Mouse (Mus musculus): ENCODE data around the gene Lin7b. TPM values are rescaled to one million over a fixed set of nuclear protein-coding genes. Genes with fewer than 3 reads are reported as not detected.

The Lin7b gene
- polyA plus RNA-seq, 1 experiment from 2014 or later = 3.0 TPM

DNA sequence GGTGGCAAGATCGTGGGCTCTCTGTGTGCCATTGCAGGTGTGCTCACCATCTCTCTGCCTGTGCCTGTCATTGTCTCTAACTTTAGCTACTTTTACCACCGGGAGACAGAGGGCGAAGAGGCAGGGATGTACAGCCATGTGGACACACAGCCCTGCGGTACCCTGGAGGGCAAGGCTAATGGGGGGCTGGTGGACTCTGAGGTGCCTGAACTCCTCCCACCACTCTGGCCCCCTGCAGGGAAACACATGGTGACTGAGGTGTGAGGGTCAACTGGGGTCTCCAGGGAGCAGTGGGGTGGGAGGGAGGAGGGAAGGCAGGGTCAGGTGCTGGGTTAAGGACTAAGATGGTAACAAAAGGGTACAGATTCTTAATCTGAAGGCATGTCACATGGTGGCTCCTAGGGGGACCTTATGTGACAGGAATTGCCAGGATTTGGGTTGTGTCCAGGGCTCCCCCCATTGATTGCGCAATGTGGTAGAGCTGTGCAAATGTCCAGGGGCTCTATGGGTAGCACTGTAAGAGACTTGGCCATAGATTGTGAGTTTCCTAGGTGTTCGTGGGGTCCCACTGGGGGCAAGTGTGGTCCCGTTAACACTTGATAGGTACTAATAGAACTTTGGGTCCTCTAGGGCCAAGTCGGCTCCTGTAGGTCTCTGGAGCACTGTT, 39.2 kb upstream of the Lin7b start:
- no peak overlapping the region for H3K27ac ChIP-seq (ENCODE audit: low read depth)
- no peak overlapping the region for H3K4me2 ChIP-seq (ENCODE audit: low read length)
- peaks cover 11% of the 10 kb centered on the region; the same call in 1 of the 2 replicates for H3K4me1 ChIP-seq (replicated peaks; ENCODE audit: control insufficient read depth, insufficient read depth, low read length)
- ATAC-seq (replicated peaks; ENCODE audit: low FRiP score, low TSS enrichment, low read depth) (no peak), DNase-seq (ENCODE audit: low spot score) (no peak)
- no peaks in the 10 kb centered on the region for H3K36me3 ChIP-seq (ENCODE audit: control insufficient read depth, insufficient read depth, low read length)
- peaks cover 85% of the 10 kb centered on the region for H3K27me3 ChIP-seq (replicated peaks; ENCODE audit: control insufficient read depth, insufficient read depth, low read length)
- no peaks in the 10 kb centered on the region for H3K9me3 ChIP-seq (ENCODE audit: control insufficient read depth, low read length)
- WGBS = 85% methylated on average over 8 of the region's 8 CpGs
- no peak overlapping the region for H3K9ac ChIP-seq (ENCODE audit: low read length)
- no peak overlapping the region for H3K4me3 ChIP-seq (ENCODE audit: low read depth, low read length)

DNA sequence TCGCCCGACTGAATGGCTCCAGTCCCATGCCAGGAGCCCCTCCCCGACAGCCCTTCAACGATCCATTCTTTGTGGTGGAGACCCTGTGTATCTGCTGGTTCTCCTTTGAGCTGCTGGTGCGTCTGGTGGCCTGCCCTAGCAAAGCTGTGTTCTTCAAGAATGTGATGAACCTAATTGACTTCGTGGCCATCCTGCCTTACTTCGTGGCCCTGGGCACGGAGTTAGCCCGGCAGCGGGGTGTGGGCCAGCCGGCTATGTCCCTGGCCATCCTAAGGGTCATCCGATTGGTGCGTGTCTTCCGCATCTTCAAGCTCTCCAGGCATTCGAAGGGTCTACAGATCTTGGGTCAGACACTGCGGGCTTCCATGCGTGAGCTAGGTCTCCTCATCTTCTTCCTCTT, 38.6 kb upstream of the Lin7b start:
- Histone ChIP-seq H3K4me3 (ENCODE audit: low read depth, low read length) (no peak overlapping the region), H3K9ac (ENCODE audit: low read length) (no peak overlapping the region), H3K9me3 (ENCODE audit: control insufficient read depth, low read length) (no peaks in the 10 kb centered on the region), H3K27ac (ENCODE audit: low read depth) (no peak overlapping the region), H3K27me3 (replicated peaks; ENCODE audit: control insufficient read depth, insufficient read depth, low read length) (peaks cover 78% of the 10 kb centered on the region), H3K36me3 (ENCODE audit: control insufficient read depth, insufficient read depth, low read length) (no peaks in the 10 kb centered on the region), H3K4me1 (replicated peaks; ENCODE audit: control insufficient read depth, insufficient read depth, low read length) (peaks cover 4% of the 10 kb centered on the region; the same call in 1 of the 2 replicates), H3K4me2 (ENCODE audit: low read length) (no peak overlapping the region)
- no peak for ATAC-seq (replicated peaks; ENCODE audit: low FRiP score, low TSS enrichment, low read depth)
- 86% methylated on average over 17 of the region's 17 CpGs for WGBS
- DNase-seq (ENCODE audit: low spot score) = no peak

DNA sequence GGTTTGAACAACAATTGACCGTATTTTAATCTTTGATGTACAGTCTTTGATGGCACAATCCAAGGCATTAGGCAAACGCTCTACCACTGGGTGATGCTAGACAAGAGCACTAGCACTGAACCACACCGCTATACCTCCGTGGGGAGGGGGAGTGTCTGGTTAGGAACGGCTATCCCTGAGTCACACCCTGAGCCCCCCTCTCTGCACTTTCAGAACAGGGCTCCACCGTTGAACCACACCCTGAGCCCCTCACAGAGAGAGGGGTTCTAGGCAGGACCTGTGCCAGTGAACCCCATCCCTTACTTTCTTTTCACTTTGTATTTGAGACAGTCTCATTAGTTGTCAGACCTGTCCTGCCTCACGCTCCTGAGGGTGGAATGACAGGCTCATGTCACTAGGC, 38.0 kb upstream of the Lin7b start:
- no peak overlapping the region for H3K27ac ChIP-seq (ENCODE audit: low read depth)
- ATAC-seq (replicated peaks; ENCODE audit: low FRiP score, low TSS enrichment, low read depth) = no peak
- no peak for DNase-seq (ENCODE audit: low spot score)
- no peaks in the 10 kb centered on the region for H3K9me3 ChIP-seq (ENCODE audit: control insufficient read depth, low read length)
- H3K27me3 ChIP-seq (replicated peaks; ENCODE audit: control insufficient read depth, insufficient read depth, low read length) = peaks cover 74% of the 10 kb centered on the region
- 0 out of 2 replicates have a peak, but pooled peaks cover 4% of the 10 kb centered on the region for H3K4me1 ChIP-seq (replicated peaks; ENCODE audit: control insufficient read depth, insufficient read depth, low read length)
- H3K36me3 ChIP-seq (ENCODE audit: control insufficient read depth, insufficient read depth, low read length) = no peaks in the 10 kb centered on the region
- H3K4me3 ChIP-seq (ENCODE audit: low read depth, low read length) = no peak overlapping the region
- no peak overlapping the region for H3K4me2 ChIP-seq (ENCODE audit: low read length)
- H3K9ac ChIP-seq (ENCODE audit: low read length) = no peak overlapping the region
- WGBS = 65% methylated on average over 7 of the region's 7 CpGs

DNA sequence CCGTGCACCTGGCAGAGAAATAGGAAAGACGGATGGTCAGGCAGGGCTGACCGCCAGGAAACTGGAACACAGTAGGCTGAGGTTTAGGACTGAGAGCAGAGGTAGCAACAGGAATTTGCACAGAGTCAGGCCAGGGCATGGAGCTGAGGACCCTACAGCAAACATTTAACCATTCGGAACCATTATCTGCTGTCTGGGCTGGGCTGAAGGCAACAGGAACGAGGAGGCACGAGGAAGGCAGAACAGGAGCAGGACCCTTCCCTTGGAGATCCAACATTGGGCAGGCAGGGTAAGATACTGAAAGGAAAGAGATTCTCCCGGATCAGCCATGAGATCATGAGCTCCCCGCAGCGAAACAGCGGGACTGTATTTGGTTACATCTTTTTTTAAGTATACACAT, 37.5 kb upstream of the Lin7b start:
- H3K27me3 ChIP-seq (replicated peaks; ENCODE audit: control insufficient read depth, insufficient read depth, low read length) = peaks cover 74% of the 10 kb centered on the region
- H3K4me1 ChIP-seq (replicated peaks; ENCODE audit: control insufficient read depth, insufficient read depth, low read length) = 0 out of 2 replicates have a peak, but pooled peaks cover 4% of the 10 kb centered on the region
- H3K27ac ChIP-seq (ENCODE audit: low read depth) = no peak overlapping the region
- H3K4me2 ChIP-seq (ENCODE audit: low read length) = no peak overlapping the region
- 76% methylated on average over 10 of the region's 10 CpGs for WGBS
- H3K4me3 ChIP-seq (ENCODE audit: low read depth, low read length) = no peak overlapping the region
- ATAC-seq (replicated peaks; ENCODE audit: low FRiP score, low TSS enrichment, low read depth) (no peak), DNase-seq (ENCODE audit: low spot score) (no peak)
- H3K9ac ChIP-seq (ENCODE audit: low read length) = no peak overlapping the region
- no peaks in the 10 kb centered on the region for H3K9me3 ChIP-seq (ENCODE audit: control insufficient read depth, low read length)
- no peaks in the 10 kb centered on the region for H3K36me3 ChIP-seq (ENCODE audit: control insufficient read depth, insufficient read depth, low read length)

DNA sequence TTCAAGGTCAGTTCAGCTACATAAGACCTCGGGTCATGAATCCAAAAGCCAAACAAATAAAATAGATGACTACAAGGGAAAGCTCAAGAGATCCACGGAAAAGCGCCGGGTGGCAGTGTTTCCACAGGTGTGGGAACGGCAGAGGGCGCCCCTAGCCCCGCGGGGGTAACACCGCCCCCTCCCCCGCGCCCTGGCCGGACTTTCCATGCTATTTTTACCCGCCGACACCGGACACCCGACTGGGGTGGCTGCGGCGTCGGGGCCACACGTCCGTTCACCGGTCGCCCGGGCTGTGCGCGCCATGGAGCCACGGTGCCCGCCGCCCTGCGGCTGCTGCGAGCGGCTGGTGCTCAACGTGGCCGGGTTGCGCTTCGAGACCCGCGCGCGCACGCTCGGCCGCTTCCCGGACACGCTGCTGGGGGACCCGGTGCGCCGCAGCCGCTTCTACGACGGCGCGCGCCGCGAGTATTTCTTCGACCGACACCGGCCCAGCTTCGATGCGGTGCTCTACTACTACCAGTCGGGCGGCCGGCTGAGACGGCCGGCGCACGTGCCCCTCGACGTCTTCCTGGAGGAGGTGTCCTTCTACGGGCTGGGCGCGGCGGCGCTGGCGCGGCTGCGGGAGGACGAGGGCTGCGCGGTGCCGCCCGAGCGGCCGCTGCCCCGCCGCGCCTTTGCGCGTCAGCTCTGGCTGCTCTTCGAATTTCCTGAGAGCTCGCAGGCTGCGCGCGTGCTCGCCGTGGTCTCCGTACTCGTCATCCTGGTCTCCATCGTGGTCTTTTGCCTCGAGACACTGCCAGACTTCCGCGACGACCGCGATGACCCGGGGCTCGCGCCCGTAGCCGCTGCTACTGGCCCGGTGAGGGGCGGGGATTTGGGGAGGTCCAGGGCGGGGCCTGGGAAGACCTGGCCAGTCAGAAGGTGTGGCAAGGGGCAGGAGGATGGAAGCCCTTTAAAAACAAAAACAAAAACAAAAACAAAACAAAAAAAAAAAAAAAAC, 36.1 kb upstream of the Lin7b start:
- H3K27me3 ChIP-seq (replicated peaks; ENCODE audit: control insufficient read depth, insufficient read depth, low read length) = peaks cover 64% of the 10 kb centered on the region

DNA sequence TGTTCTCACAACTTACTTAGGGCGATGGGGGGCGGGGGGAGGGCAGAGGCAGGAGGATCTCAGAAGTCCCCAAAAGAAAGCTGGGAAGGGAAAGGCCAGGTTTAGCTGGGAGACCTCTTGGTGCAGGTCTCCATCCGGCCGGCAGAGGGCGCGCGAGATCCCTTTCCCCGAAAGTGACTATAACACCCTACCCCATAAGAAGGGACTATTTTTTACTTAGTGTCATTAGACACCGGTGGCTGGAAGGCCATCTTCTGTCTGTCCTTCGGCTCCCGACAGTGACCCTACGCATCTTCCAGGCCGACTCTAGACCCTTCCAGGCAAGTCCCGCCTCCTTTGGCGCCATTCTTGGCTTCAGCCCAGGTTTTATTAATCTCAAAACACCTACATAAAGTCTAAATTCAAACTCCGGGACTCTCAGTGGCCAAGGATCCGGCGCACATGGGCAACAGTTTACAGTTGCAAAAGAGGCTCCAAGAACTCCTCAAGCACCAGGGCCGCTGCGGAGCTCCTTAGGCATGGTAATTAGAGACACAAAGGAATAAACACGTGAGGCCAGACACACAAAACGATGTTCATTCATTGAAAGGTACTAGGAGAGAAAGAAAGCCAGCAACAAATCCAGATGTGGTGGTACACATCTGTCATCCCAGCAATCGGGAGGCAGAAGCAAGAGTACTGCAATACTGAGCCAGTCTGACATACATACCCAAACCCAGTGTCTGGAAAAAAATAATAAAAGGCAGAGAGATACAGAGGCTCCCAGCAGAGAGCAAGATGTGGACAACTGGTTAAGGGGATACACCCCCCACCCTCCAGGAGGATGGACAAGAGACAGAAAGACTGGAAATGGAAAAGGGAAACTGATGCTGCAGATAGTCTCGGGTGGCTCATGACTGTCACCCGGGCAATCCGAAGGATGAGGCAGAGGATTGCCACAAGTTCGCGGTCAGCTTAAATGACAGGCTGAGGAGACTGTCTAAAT, 35.0 kb upstream of the Lin7b start, which contains the start of gene Kcna7:
Gene Kcna7, plus strand, starts transcription at position 563 of the 985 bp plus-strand sequence.
- peak within 1 kb of the TSS; percentile 52 for H3K4me2 ChIP-seq (ENCODE audit: low read length)
- H3K27ac ChIP-seq (ENCODE audit: low read depth) = no peak within 1 kb of the TSS
- no peak within 1 kb of the TSS; the same call in 1 of the 2 replicates for H3K9ac ChIP-seq (ENCODE audit: low read length)
- 0 out of 2 replicates have a peak, but pooled peaks cover 4% of the 10 kb centered on the region for H3K4me1 ChIP-seq (replicated peaks; ENCODE audit: control insufficient read depth, insufficient read depth, low read length)
- no peaks in the 10 kb centered on the region for H3K9me3 ChIP-seq (ENCODE audit: control insufficient read depth, low read length)
- H3K4me3 ChIP-seq (ENCODE audit: low read depth, low read length) = peak within 1 kb of the TSS; percentile 36
- peaks cover 54% of the 10 kb centered on the region for H3K27me3 ChIP-seq (replicated peaks; ENCODE audit: control insufficient read depth, insufficient read depth, low read length)
- DNase-seq (ENCODE audit: low spot score) (peak; percentile 85), ATAC-seq (replicated peaks; ENCODE audit: low FRiP score, low TSS enrichment, low read depth) (peak; percentile 22; the same call in 1 of the 2 replicates)
- H3K36me3 ChIP-seq (ENCODE audit: control insufficient read depth, insufficient read depth, low read length) = no peaks in the 10 kb centered on the region
- WGBS = 16% methylated on average over 28 of the region's 28 CpGs

More for the DNA sequence above, 36.1 kb upstream of the Lin7b start:
- Histone ChIP-seq H3K4me1 (replicated peaks; ENCODE audit: control insufficient read depth, insufficient read depth, low read length) (0 out of 2 replicates have a peak, but pooled peaks cover 4% of the 10 kb centered on the region), H3K36me3 (ENCODE audit: control insufficient read depth, insufficient read depth, low read length) (no peaks in the 10 kb centered on the region), H3K4me2 (ENCODE audit: low read length) (peak overlapping the region; percentile 52), H3K9me3 (ENCODE audit: control insufficient read depth, low read length) (no peaks in the 10 kb centered on the region), H3K27ac (ENCODE audit: low read depth) (no peak overlapping the region), H3K9ac (ENCODE audit: low read length) (no peak overlapping the region; the same call in 1 of the 2 replicates), H3K4me3 (ENCODE audit: low read depth, low read length) (peak overlapping the region; percentile 36)
- WGBS = 1% methylated on average over 106 of the region's 114 CpGs
- no peak; the same call in 1 of the 2 replicates for ATAC-seq (replicated peaks; ENCODE audit: low FRiP score, low TSS enrichment, low read depth)
- peak; percentile 66 for DNase-seq (ENCODE audit: low spot score)

DNA sequence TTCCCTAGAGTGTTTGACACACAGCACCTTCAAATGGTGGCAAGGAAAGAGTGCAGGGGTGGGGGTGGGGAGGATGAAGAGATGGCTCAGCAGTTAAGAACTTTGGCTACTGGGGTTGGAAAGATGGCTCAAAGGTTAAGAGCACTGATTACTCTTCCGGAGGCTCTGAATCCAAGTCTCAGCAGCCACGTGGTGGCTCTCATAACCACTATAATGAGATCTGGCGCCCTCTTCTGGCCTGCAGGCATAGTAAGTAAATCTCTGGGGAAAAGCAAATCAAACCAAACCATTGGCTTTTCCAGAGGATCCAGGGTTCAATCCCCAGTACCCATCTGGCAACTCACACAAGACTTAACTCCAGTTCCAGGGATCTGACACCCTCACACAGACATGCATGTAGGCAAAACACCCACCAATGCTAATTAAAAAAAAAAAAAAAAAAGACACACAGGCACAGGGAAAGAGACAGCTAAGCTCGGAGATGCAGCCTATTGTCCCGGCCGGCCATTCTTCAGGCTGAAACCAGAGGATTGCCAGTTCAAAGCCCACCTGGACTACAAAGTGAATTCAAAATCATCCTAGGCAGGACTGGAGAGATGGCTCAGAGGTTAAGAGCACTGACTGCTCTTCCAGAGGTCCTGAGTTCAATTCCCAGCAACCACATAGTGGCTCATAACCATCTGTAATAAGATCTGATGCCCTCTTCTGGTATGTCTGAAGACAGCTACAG, 33.3 kb upstream of the Lin7b start:
- Histone ChIP-seq H3K4me3 (ENCODE audit: low read depth, low read length) (no peak overlapping the region), H3K36me3 (ENCODE audit: control insufficient read depth, insufficient read depth, low read length) (no peaks in the 10 kb centered on the region), H3K27me3 (replicated peaks; ENCODE audit: control insufficient read depth, insufficient read depth, low read length) (peaks cover 37% of the 10 kb centered on the region), H3K4me1 (replicated peaks; ENCODE audit: control insufficient read depth, insufficient read depth, low read length) (0 out of 2 replicates have a peak, but pooled peaks cover 4% of the 10 kb centered on the region), H3K9ac (ENCODE audit: low read length) (no peak overlapping the region), H3K4me2 (ENCODE audit: low read length) (no peak overlapping the region), H3K9me3 (ENCODE audit: control insufficient read depth, low read length) (no peaks in the 10 kb centered on the region), H3K27ac (ENCODE audit: low read depth) (no peak overlapping the region)
- WGBS = 48% methylated on average over 6 of the region's 6 CpGs
- DNase-seq (ENCODE audit: low spot score) (peak; percentile 78), ATAC-seq (replicated peaks; ENCODE audit: low FRiP score, low TSS enrichment, low read depth) (no peak)

All from intestine, embryonic 14.5 days (tissue).